Mouse (Mus musculus): Measurements from ENCODE around the gene Tmem135. TPM values are rescaled to one million over a fixed set of nuclear protein-coding genes. Genes with fewer than 3 reads are reported as not detected.

The Tmem135 gene
- polyA plus RNA-seq, 1 experiment from 2014 or later: 35.7 TPM

GRCm38 (mm10) chr7:89367643-89368042 is 36.4 kb downstream of the Tmem135 start:
- H3K9ac ChIP-seq (replicated peaks; ENCODE audit: low read depth, low read length): no peak overlapping the region
- no peaks in the 10 kb centered on the region for H3K36me3 ChIP-seq (ENCODE audit: control insufficient read depth, insufficient read depth, low read length)
- ATAC-seq (ENCODE audit: insufficient number of reproducible peaks, insufficient read depth, low FRiP score, low read depth): no peak
- no peaks in the 10 kb centered on the region for H3K27me3 ChIP-seq (ENCODE audit: control insufficient read depth, insufficient read depth, low read length)
- no peak overlapping the region for H3K27ac ChIP-seq (ENCODE audit: low read length)
- no peak overlapping the region for H3K4me2 ChIP-seq (replicated peaks; ENCODE audit: low read depth, low read length)
- H3K4me3 ChIP-seq (ENCODE audit: low read depth, low read length): no peak overlapping the region
- H3K9me3 ChIP-seq (ENCODE audit: control insufficient read depth, low read depth, low read length): no peaks in the 10 kb centered on the region
- peaks cover 14% of the 10 kb centered on the region for H3K4me1 ChIP-seq (ENCODE audit: control insufficient read depth, insufficient read depth, low read length)
- 30% methylated on average over 3 of the region's 3 CpGs for WGBS

GRCm38 (mm10) chr7:89365135-89365880 is 38.7 kb downstream of the Tmem135 start:
- H3K4me2 ChIP-seq (replicated peaks; ENCODE audit: low read depth, low read length): no peak overlapping the region
- H3K27me3 ChIP-seq (ENCODE audit: control insufficient read depth, insufficient read depth, low read length): no peaks in the 10 kb centered on the region
- no peaks in the 10 kb centered on the region for H3K36me3 ChIP-seq (ENCODE audit: control insufficient read depth, insufficient read depth, low read length)
- WGBS: 41% methylated on average over 10 of the region's 10 CpGs
- no peaks in the 10 kb centered on the region for H3K9me3 ChIP-seq (ENCODE audit: control insufficient read depth, low read depth, low read length)
- H3K27ac ChIP-seq (ENCODE audit: low read length): peak overlapping the region; percentile 63; the same call in 1 of the 2 replicates
- peak; percentile 28; the same call in 1 of the 2 replicates for ATAC-seq (ENCODE audit: insufficient number of reproducible peaks, insufficient read depth, low FRiP score, low read depth)
- no peak overlapping the region for H3K9ac ChIP-seq (replicated peaks; ENCODE audit: low read depth, low read length)
- no peak overlapping the region for H3K4me3 ChIP-seq (ENCODE audit: low read depth, low read length)
- peaks cover 8% of the 10 kb centered on the region for H3K4me1 ChIP-seq (ENCODE audit: control insufficient read depth, insufficient read depth, low read length)

- Histone ChIP-seq H3K27ac (ENCODE audit: low read length) (no peak overlapping the region), H3K9ac (replicated peaks; ENCODE audit: low read depth, low read length) (no peak overlapping the region), H3K4me2 (replicated peaks; ENCODE audit: low read depth, low read length) (no peak overlapping the region), H3K9me3 (ENCODE audit: control insufficient read depth, low read depth, low read length) (no peaks in the 10 kb centered on the region), H3K4me3 (ENCODE audit: low read depth, low read length) (no peak overlapping the region), H3K4me1 (ENCODE audit: control insufficient read depth, insufficient read depth, low read length) (peaks cover 8% of the 10 kb centered on the region), H3K36me3 (ENCODE audit: control insufficient read depth, insufficient read depth, low read length) (no peaks in the 10 kb centered on the region), H3K27me3 (ENCODE audit: control insufficient read depth, insufficient read depth, low read length) (no peaks in the 10 kb centered on the region)
- ATAC-seq (ENCODE audit: insufficient number of reproducible peaks, insufficient read depth, low FRiP score, low read depth): no peak
- WGBS: 85% methylated on average over 5 of the region's 5 CpGs
Measured at GRCm38 (mm10) chr7:89363975-89364374, 40.0 kb downstream of the Tmem135 start.

- H3K4me3 ChIP-seq (ENCODE audit: low read depth, low read length): no peak overlapping the region
- H3K36me3 ChIP-seq (ENCODE audit: control insufficient read depth, insufficient read depth, low read length): no peaks in the 10 kb centered on the region
- H3K4me2 ChIP-seq (replicated peaks; ENCODE audit: low read depth, low read length): no peak overlapping the region
- WGBS: 37% methylated on average over 4 of the region's 4 CpGs
- no peaks in the 10 kb centered on the region for H3K9me3 ChIP-seq (ENCODE audit: control insufficient read depth, low read depth, low read length)
- H3K9ac ChIP-seq (replicated peaks; ENCODE audit: low read depth, low read length): no peak overlapping the region
- H3K4me1 ChIP-seq (ENCODE audit: control insufficient read depth, insufficient read depth, low read length): 0 out of 2 replicates have a peak, but pooled peaks cover 3% of the 10 kb centered on the region
- no peaks in the 10 kb centered on the region for H3K27me3 ChIP-seq (ENCODE audit: control insufficient read depth, insufficient read depth, low read length)
- 0 out of 2 replicates have a peak, but pooled peaks have one; percentile 28 for ATAC-seq (ENCODE audit: insufficient number of reproducible peaks, insufficient read depth, low FRiP score, low read depth)
- peak overlapping the region; percentile 63 for H3K27ac ChIP-seq (ENCODE audit: low read length)
Measured at GRCm38 (mm10) chr7:89356307-89356706, 47.7 kb downstream of the Tmem135 start.

GRCm38 (mm10) chr7:89355519-89356255 is 48.3 kb downstream of the Tmem135 start:
- 55% methylated on average over 8 of the region's 8 CpGs for WGBS
- peak overlapping the region; percentile 30; the same call in 1 of the 2 replicates for H3K27ac ChIP-seq (ENCODE audit: low read length)
- H3K36me3 ChIP-seq (ENCODE audit: control insufficient read depth, insufficient read depth, low read length): no peaks in the 10 kb centered on the region
- H3K9ac ChIP-seq (replicated peaks; ENCODE audit: low read depth, low read length): no peak overlapping the region
- 0 out of 2 replicates have a peak, but pooled peaks cover 3% of the 10 kb centered on the region for H3K4me1 ChIP-seq (ENCODE audit: control insufficient read depth, insufficient read depth, low read length)
- no peak overlapping the region for H3K4me2 ChIP-seq (replicated peaks; ENCODE audit: low read depth, low read length)
- no peaks in the 10 kb centered on the region for H3K27me3 ChIP-seq (ENCODE audit: control insufficient read depth, insufficient read depth, low read length)
- no peak overlapping the region for H3K4me3 ChIP-seq (ENCODE audit: low read depth, low read length)
- no peak for ATAC-seq (ENCODE audit: insufficient number of reproducible peaks, insufficient read depth, low FRiP score, low read depth)
- H3K9me3 ChIP-seq (ENCODE audit: control insufficient read depth, low read depth, low read length): no peaks in the 10 kb centered on the region

- ATAC-seq (ENCODE audit: insufficient number of reproducible peaks, insufficient read depth, low FRiP score, low read depth): no peak
- Histone ChIP-seq H3K27ac (ENCODE audit: low read length) (no peak overlapping the region), H3K9me3 (ENCODE audit: control insufficient read depth, low read depth, low read length) (no peaks in the 10 kb centered on the region), H3K4me1 (ENCODE audit: control insufficient read depth, insufficient read depth, low read length) (peaks cover 8% of the 10 kb centered on the region; the same call in 1 of the 2 replicates), H3K9ac (replicated peaks; ENCODE audit: low read depth, low read length) (no peak overlapping the region), H3K4me3 (ENCODE audit: low read depth, low read length) (no peak overlapping the region), H3K36me3 (ENCODE audit: control insufficient read depth, insufficient read depth, low read length) (no peaks in the 10 kb centered on the region), H3K4me2 (replicated peaks; ENCODE audit: low read depth, low read length) (no peak overlapping the region), H3K27me3 (ENCODE audit: control insufficient read depth, insufficient read depth, low read length) (no peaks in the 10 kb centered on the region)
Measured at GRCm38 (mm10) chr7:89342021-89342420, 62.0 kb downstream of the Tmem135 start.

GRCm38 (mm10) chr7:89339808-89340207 is 64.2 kb downstream of the Tmem135 start:
- Histone ChIP-seq H3K9me3 (ENCODE audit: control insufficient read depth, low read depth, low read length) (no peaks in the 10 kb centered on the region), H3K4me2 (replicated peaks; ENCODE audit: low read depth, low read length) (no peak overlapping the region), H3K36me3 (ENCODE audit: control insufficient read depth, insufficient read depth, low read length) (no peaks in the 10 kb centered on the region), H3K27ac (ENCODE audit: low read length) (no peak overlapping the region), H3K4me3 (ENCODE audit: low read depth, low read length) (no peak overlapping the region), H3K9ac (replicated peaks; ENCODE audit: low read depth, low read length) (no peak overlapping the region), H3K4me1 (ENCODE audit: control insufficient read depth, insufficient read depth, low read length) (peaks cover 13% of the 10 kb centered on the region; the same call in 1 of the 2 replicates), H3K27me3 (ENCODE audit: control insufficient read depth, insufficient read depth, low read length) (no peaks in the 10 kb centered on the region)
- 74% methylated on average over 1 of the region's 1 CpGs for WGBS
- ATAC-seq (ENCODE audit: insufficient number of reproducible peaks, insufficient read depth, low FRiP score, low read depth): no peak

- peak; percentile 50; the same call in 1 of the 2 replicates for ATAC-seq (ENCODE audit: insufficient number of reproducible peaks, insufficient read depth, low FRiP score, low read depth)
- H3K36me3 ChIP-seq (ENCODE audit: control insufficient read depth, insufficient read depth, low read length): no peaks in the 10 kb centered on the region
- H3K4me2 ChIP-seq (replicated peaks; ENCODE audit: low read depth, low read length): peak overlapping the region; percentile 93
- H3K27me3 ChIP-seq (ENCODE audit: control insufficient read depth, insufficient read depth, low read length): no peaks in the 10 kb centered on the region
- H3K4me1 ChIP-seq (ENCODE audit: control insufficient read depth, insufficient read depth, low read length): peaks cover 13% of the 10 kb centered on the region; the same call in 1 of the 2 replicates
- H3K9me3 ChIP-seq (ENCODE audit: control insufficient read depth, low read depth, low read length): no peaks in the 10 kb centered on the region
- no peak overlapping the region for H3K27ac ChIP-seq (ENCODE audit: low read length)
- peak overlapping the region; percentile 98 for H3K4me3 ChIP-seq (ENCODE audit: low read depth, low read length)
- H3K9ac ChIP-seq (replicated peaks; ENCODE audit: low read depth, low read length): peak overlapping the region; percentile 69
Measured at GRCm38 (mm10) chr7:89339142-89339435, 64.9 kb downstream of the Tmem135 start.

All from stomach, embryonic 14.5 days (tissue).